ENCODE assay signal across 8 mouse cellular contexts in genomic region chr15:88862881-88863694, GRCm38 (mm10). TPM values are rescaled to one million over a fixed set of nuclear protein-coding genes. Genes with fewer than 3 reads are reported as not detected.
DNase-seq lines count a peak whose midpoint lies in the region; ATAC-seq lines count a peak whose summit lies in the region.

No protein-coding gene starts in this region.

- H3K4me1 ChIP-seq in heart, embryonic 12.5 days (replicated peaks): peaks cover 57% of the 10 kb centered on the region
- peaks cover 67% of the 10 kb centered on the region for H3K4me1 ChIP-seq in liver, embryonic 15.5 days (replicated peaks)
- H3K4me1 ChIP-seq in neural tube, embryonic 15.5 days: peaks cover 32% of the 10 kb centered on the region

- ATAC-seq in heart, embryonic 12.5 days (ENCODE audit: insufficient number of reproducible peaks, low FRiP score): no peak
- no peak for ATAC-seq in liver, embryonic 15.5 days (ENCODE audit: insufficient read depth)
- ATAC-seq in neural tube, embryonic 15.5 days (ENCODE audit: low FRiP score): peak; percentile 2; the same call in 1 of the 2 replicates

- peaks cover 30% of the 10 kb centered on the region for H3K36me3 ChIP-seq in heart, embryonic 12.5 days
- H3K36me3 ChIP-seq in liver, embryonic 15.5 days (replicated peaks): peaks cover 15% of the 10 kb centered on the region
- H3K36me3 ChIP-seq in neural tube, embryonic 15.5 days: peaks cover 25% of the 10 kb centered on the region

- H3K9ac ChIP-seq in heart, embryonic 12.5 days: peak overlapping the region; percentile 95
- H3K9ac ChIP-seq in liver, embryonic 15.5 days: peak overlapping the region; percentile 68
- peak overlapping the region; percentile 87 for H3K9ac ChIP-seq in neural tube, embryonic 15.5 days (replicated peaks)

- no peaks in the 10 kb centered on the region for H3K9me3 ChIP-seq in heart, embryonic 12.5 days (replicated peaks)
- H3K9me3 ChIP-seq in liver, embryonic 15.5 days (replicated peaks): no peaks in the 10 kb centered on the region
- no peaks in the 10 kb centered on the region for H3K9me3 ChIP-seq in neural tube, embryonic 15.5 days (replicated peaks)

- H3K4me3 ChIP-seq in heart, embryonic 12.5 days: peak overlapping the region; percentile 89
- H3K4me3 ChIP-seq in liver, embryonic 15.5 days (replicated peaks): peak overlapping the region; percentile 69
- peak overlapping the region; percentile 95 for H3K4me3 ChIP-seq in neural tube, embryonic 15.5 days (replicated peaks)

- H3K4me2 ChIP-seq in heart, embryonic 12.5 days: peak overlapping the region; percentile 96
- H3K4me2 ChIP-seq in liver, embryonic 15.5 days: peak overlapping the region; percentile 91
- H3K4me2 ChIP-seq in neural tube, embryonic 15.5 days: peak overlapping the region; percentile 92

- DNase-seq in ovary, postnatal 36 days (ENCODE audit: low spot score): peak; percentile 67
- no peak for DNase-seq in ovary, adult 18-20 months (ENCODE audit: low spot score)
- peak; percentile 61 to 71 for DNase-seq in cerebellum, postnatal 36 days
- DNase-seq in kidney, postnatal 10 days: peak; percentile 78
- peak; percentile 59 to 60 for DNase-seq in thymus, postnatal 36 days

- WGBS in heart, embryonic 12.5 days: under 1% methylated on average over 98 of the region's 98 CpGs
- WGBS in liver, embryonic 15.5 days (ENCODE audit: insufficient replicate concordance): under 1% methylated on average over 89 of the region's 98 CpGs
- WGBS in neural tube, embryonic 15.5 days: 0% methylated on average over 96 of the region's 98 CpGs

- H3K27ac ChIP-seq in heart, embryonic 12.5 days (ENCODE audit: poor library complexity, severe bottlenecking): peak overlapping the region; percentile 92
- peak overlapping the region; percentile 84 for H3K27ac ChIP-seq in liver, embryonic 15.5 days (replicated peaks)
- peak overlapping the region; percentile 99 for H3K27ac ChIP-seq in neural tube, embryonic 15.5 days (replicated peaks)

- H3K27me3 ChIP-seq in heart, embryonic 12.5 days (replicated peaks): no peaks in the 10 kb centered on the region
- 0 out of 2 replicates have a peak, but pooled peaks cover 8% of the 10 kb centered on the region for H3K27me3 ChIP-seq in liver, embryonic 15.5 days
- H3K27me3 ChIP-seq in neural tube, embryonic 15.5 days (replicated peaks): no peaks in the 10 kb centered on the region

RNA-seq across cellular contexts. Expression of gene Pim3, which starts 1.1 kb away (rescaled TPM):
- 67.5 and 68.1 TPM in 2 replicates for polyA plus RNA-seq in heart, embryonic 12.5 days (2016; fragmentation: Nextera tagmentation; extraction: Ambion mirVana)
- polyA plus RNA-seq in liver, embryonic 15.5 days (2015; fragmentation: Nextera tagmentation; extraction: Ambion mirVana): 22.0 and 34.4 TPM in 2 replicates
- polyA plus RNA-seq in neural tube, embryonic 15.5 days (2015; fragmentation: Nextera tagmentation; extraction: Ambion mirVana): 66.8 and 78.7 TPM in 2 replicates

RNA-seq across cellular contexts. Expression of gene Creld2, which starts 43.6 kb away (rescaled TPM):
- 61.9 and 66.4 TPM in 2 replicates for polyA plus RNA-seq in heart, embryonic 12.5 days (2016; fragmentation: Nextera tagmentation; extraction: Ambion mirVana)
- 39.6 and 46.2 TPM in 2 replicates for polyA plus RNA-seq in liver, embryonic 15.5 days (2015; fragmentation: Nextera tagmentation; extraction: Ambion mirVana)
- polyA plus RNA-seq in neural tube, embryonic 15.5 days (2015; fragmentation: Nextera tagmentation; extraction: Ambion mirVana): 63.8 and 71.3 TPM in 2 replicates

RNA-seq across cellular contexts. Expression of gene Alg12, which starts 44.0 kb away (rescaled TPM):
- polyA plus RNA-seq in heart, embryonic 12.5 days (2016; fragmentation: Nextera tagmentation; extraction: Ambion mirVana): 9.3 and 9.4 TPM in 2 replicates
- polyA plus RNA-seq in liver, embryonic 15.5 days (2015; fragmentation: Nextera tagmentation; extraction: Ambion mirVana): 5.5 and 6.0 TPM in 2 replicates
- 8.3 and 9.4 TPM in 2 replicates for polyA plus RNA-seq in neural tube, embryonic 15.5 days (2015; fragmentation: Nextera tagmentation; extraction: Ambion mirVana)
